ENCODE assay signal across 8 mouse cellular contexts in genomic region chr4:126286492-126286891, GRCm38 (mm10). TPM values are rescaled to one million over a fixed set of nuclear protein-coding genes. Genes with fewer than 3 reads are reported as not detected.
A peak's percentile ranks its signal among the peaks of the same experiment; 100 is the strongest.
DNase-seq lines count a peak whose midpoint lies in the region; ATAC-seq and TF ChIP-seq lines count a peak whose summit lies in the region.

Gene Col8a2, plus strand, starts transcription at chr4:126286793.

- H3K4me1 ChIP-seq in E14TG2a.4 (replicated peaks; ENCODE audit: low read depth, low read length): peaks cover 58% of the 10 kb centered on the region
- H3K4me1 ChIP-seq in hindbrain, embryonic 12.5 days: peaks cover 29% of the 10 kb centered on the region
- 0 out of 4 replicates have a peak, but pooled peaks cover 0 to 2% of the 10 kb centered on the region in 2 experiments for H3K4me1 ChIP-seq in liver, embryonic 14.5 days (replicated peaks; ENCODE audit: control insufficient read depth in 2 of 2, insufficient read depth in 2 of 2, low read length in 1 of 2)
- H3K4me1 ChIP-seq in olfactory bulb, adult 2 months (ENCODE audit: control insufficient read depth, insufficient read depth, low read length): peaks cover 5% of the 10 kb centered on the region

- no peak for TF ChIP-seq EP300 in liver, embryonic 14.5 days (IDR thresholded peaks at IDR 0.05; ENCODE audit: low read depth)

- no peak for DNase-seq in liver, embryonic 14.5 days (ENCODE audit: low read depth in 3 of 3, low spot score in 3 of 3)
- no peak for DNase-seq in layer of hippocampus, adult 9-10 months (ENCODE audit: low spot score)
- DNase-seq in cerebellum, adult 8-10 months: no peak

- no peak for TF ChIP-seq CTCF in E14TG2a.4 (conservative IDR thresholded peaks at IDR 0.05; ENCODE audit: low read length)
- no peak for TF ChIP-seq CTCF in liver, embryonic 14.5 days (IDR thresholded peaks at IDR 0.05; ENCODE audit: low read depth)
- TF ChIP-seq CTCF in olfactory bulb, adult 2 months (IDR thresholded peaks at IDR 0.05; ENCODE audit: insufficient read depth, low read depth, low read length): no peak

- no peak for TF ChIP-seq POLR2A in olfactory bulb, adult 2 months (IDR thresholded peaks at IDR 0.05; ENCODE audit: insufficient read depth, low read depth, low read length)

- peak; percentile 36; the same call in 1 of the 2 replicates for ATAC-seq in common myeloid progenitor, adult 5-6 weeks (replicated peaks; ENCODE audit: low read depth, poor library complexity, severe bottlenecking)
- no peak for ATAC-seq in hindbrain, embryonic 12.5 days (ENCODE audit: low FRiP score)
- ATAC-seq in liver, embryonic 14.5 days (ENCODE audit: insufficient read depth): no peak
- ATAC-seq in monocyte, adult 5-6 weeks (replicated peaks; ENCODE audit: insufficient number of reproducible peaks, low FRiP score, low TSS enrichment, poor library complexity, severe bottlenecking): no peak

- H3K27me3 ChIP-seq in E14TG2a.4 (ENCODE audit: insufficient read depth, low read length): peaks cover 87% of the 10 kb centered on the region
- peaks cover 63% of the 10 kb centered on the region for H3K27me3 ChIP-seq in hindbrain, embryonic 12.5 days
- H3K27me3 ChIP-seq in liver, embryonic 14.5 days (ENCODE audit: control insufficient read depth, insufficient read depth, low read length): peaks cover 42% of the 10 kb centered on the region

- peak within 1 kb of the TSS; percentile 23; the same call in 1 of the 2 replicates for H3K27ac ChIP-seq in hindbrain, embryonic 12.5 days
- H3K27ac ChIP-seq in liver, embryonic 14.5 days: no peak within 1 kb of the TSS
- no peak within 1 kb of the TSS for H3K27ac ChIP-seq in olfactory bulb, adult 2 months (ENCODE audit: insufficient read depth, low read depth, low read length)

- peak within 1 kb of the TSS; percentile 53 for H3K9ac ChIP-seq in hindbrain, embryonic 12.5 days
- no peak within 1 kb of the TSS for H3K9ac ChIP-seq in liver, embryonic 14.5 days (replicated peaks)

- no peaks in the 10 kb centered on the region for H3K36me3 ChIP-seq in E14TG2a.4 (ENCODE audit: insufficient read depth, low read length)
- H3K36me3 ChIP-seq in hindbrain, embryonic 12.5 days: no peaks in the 10 kb centered on the region
- H3K36me3 ChIP-seq in liver, embryonic 14.5 days (replicated peaks; ENCODE audit: control insufficient read depth, insufficient read depth, low read depth): no peaks in the 10 kb centered on the region

- H3K9me3 ChIP-seq in E14TG2a.4 (ENCODE audit: low read length): no peaks in the 10 kb centered on the region
- no peaks in the 10 kb centered on the region; the same call in 1 of the 2 replicates for H3K9me3 ChIP-seq in hindbrain, embryonic 12.5 days (replicated peaks)
- no peaks in the 10 kb centered on the region for H3K9me3 ChIP-seq in liver, embryonic 14.5 days (ENCODE audit: control insufficient read depth, low read length)

- H3K4me2 ChIP-seq in hindbrain, embryonic 12.5 days (replicated peaks): peak within 1 kb of the TSS; percentile 55
- peak within 1 kb of the TSS; percentile 49 for H3K4me2 ChIP-seq in liver, embryonic 14.5 days (ENCODE audit: low read depth)

- H3K4me3 ChIP-seq in E14TG2a.4 (replicated peaks; ENCODE audit: low read length): peak within 1 kb of the TSS; percentile 73
- H3K4me3 ChIP-seq in hindbrain, embryonic 12.5 days: peak within 1 kb of the TSS; percentile 40
- H3K4me3 ChIP-seq in liver, embryonic 14.5 days (ENCODE audit: insufficient read depth in 1 of 2, low read depth in 2 of 2, low read length in 2 of 2): peak within 1 kb of the TSS; percentile 13 to 41; a peak in 3 of 4 replicates
- peak within 1 kb of the TSS; percentile 10 for H3K4me3 ChIP-seq in olfactory bulb, adult 2 months (ENCODE audit: insufficient read depth, low read depth, low read length)

- WGBS in hindbrain, embryonic 12.5 days: 2% methylated on average over 38 of the region's 42 CpGs
- 2% methylated on average over 42 of the region's 42 CpGs for WGBS in liver, embryonic 14.5 days (ENCODE audit: insufficient replicate concordance)
- 2% methylated on average over 37 of the region's 42 CpGs for WGBS in olfactory bulb, adult 2 months

RNA-seq across cellular contexts. Expression of gene Col8a2, which starts in this region (rescaled TPM):
- not detected in 2 replicates for total RNA-seq in common myeloid progenitor, adult 5-6 weeks (2017)
- polyA plus RNA-seq in hindbrain, embryonic 12.5 days (2016; fragmentation: Nextera tagmentation; extraction: Ambion mirVana): 50.1 and 56.7 TPM in 2 replicates
- 0.15 and 0.28 TPM in 2 replicates for polyA plus RNA-seq in liver, embryonic 14.5 days (2012; rRNA removed)
- polyA plus RNA-seq in liver, embryonic 14.5 days (2014; fragmentation: Nextera tagmentation; extraction: Ambion mirVana): 0.25 and 0.52 TPM in 2 replicates
- polyA plus RNA-seq in olfactory bulb, adult 2 months (2012; ENCODE audit: insufficient read depth, insufficient read length, low replicate concordance, missing spikeins): not detected in 2 replicates
- 1.5 to 3.7 TPM (median 1.8 TPM) in 3 replicates for total RNA-seq in monocyte, adult 5-6 weeks (2017)

Comparison
In these comparisons a context has a peak if more than half of its experiments do, and no peak if none do; other contexts are left out.
1. RNA of gene Col8a2 (polyA plus RNA-seq): 50.1 to 56.7 TPM in hindbrain, embryonic 12.5 days; 0.15 to 0.52 TPM in liver, embryonic 14.5 days and not detected in olfactory bulb, adult 2 months; every median in the first group is over 10 times any median in the second.
2. Peak in ATAC-seq in common myeloid progenitor, adult 5-6 weeks; RNA of the gene not detected or under 1 TPM.
3. H3K4me3 ChIP-seq: peak in every context shown above with its lines; median percentile 73 in E14TG2a.4; 40 in hindbrain, embryonic 12.5 days; 27 in liver, embryonic 14.5 days; 10 in olfactory bulb, adult 2 months.